8 mouse cellular contexts compared by ENCODE assay signal in genomic region chr5:52634017-52634416, GRCm38 (mm10). TPM values are rescaled to one million over a fixed set of nuclear protein-coding genes. Genes with fewer than 3 reads are reported as not detected.
DNase-seq lines count a peak whose midpoint lies in the region; ATAC-seq and TF ChIP-seq lines count a peak whose summit lies in the region.

No protein-coding gene starts in this region.

- no peaks in the 10 kb centered on the region for H3K36me3 ChIP-seq in intestine, embryonic 15.5 days
- H3K36me3 ChIP-seq in intestine, embryonic 16.5 days (ENCODE audit: control insufficient read depth, insufficient read depth, low read length): no peaks in the 10 kb centered on the region
- H3K36me3 ChIP-seq in hindbrain, embryonic 10.5 days: no peaks in the 10 kb centered on the region
- no peaks in the 10 kb centered on the region for H3K36me3 ChIP-seq in liver, embryonic 14.5 days (replicated peaks; ENCODE audit: control insufficient read depth, insufficient read depth, low read depth)
- H3K36me3 ChIP-seq in neural tube, embryonic 11.5 days (ENCODE audit: control insufficient read depth, insufficient read depth, low read length): no peaks in the 10 kb centered on the region

- peak; percentile 76 for TF ChIP-seq CTCF in embryonic fibroblast, embryonic 13.5 days (IDR thresholded peaks at IDR 0.05; ENCODE audit: borderline replicate concordance, insufficient read depth, low read length)
- peak; percentile 87 for TF ChIP-seq CTCF in liver, embryonic 14.5 days (IDR thresholded peaks at IDR 0.05; ENCODE audit: low read depth)

- no peak overlapping the region for H3K27ac ChIP-seq in intestine, embryonic 15.5 days
- H3K27ac ChIP-seq in intestine, embryonic 16.5 days (ENCODE audit: low read length): no peak overlapping the region
- no peak overlapping the region for H3K27ac ChIP-seq in embryonic fibroblast, embryonic 13.5 days (ENCODE audit: insufficient read depth, low read length)
- H3K27ac ChIP-seq in hindbrain, embryonic 10.5 days: no peak overlapping the region
- no peak overlapping the region for H3K27ac ChIP-seq in liver, embryonic 14.5 days
- no peak overlapping the region for H3K27ac ChIP-seq in neural tube, embryonic 11.5 days (ENCODE audit: low read depth, low read length)

- H3K4me1 ChIP-seq in intestine, embryonic 15.5 days (replicated peaks): no peaks in the 10 kb centered on the region; the same call in 1 of the 2 replicates
- H3K4me1 ChIP-seq in intestine, embryonic 16.5 days (ENCODE audit: control insufficient read depth, insufficient read depth, low read length): no peaks in the 10 kb centered on the region
- 0 out of 2 replicates have a peak, but pooled peaks cover 3% of the 10 kb centered on the region for H3K4me1 ChIP-seq in embryonic fibroblast, embryonic 13.5 days (ENCODE audit: control insufficient read depth, insufficient read depth, low read length)
- no peaks in the 10 kb centered on the region for H3K4me1 ChIP-seq in hindbrain, embryonic 10.5 days (replicated peaks)
- peaks cover 0 to 6% of the 10 kb centered on the region in 2 experiments; a peak in 2 of 4 replicates for H3K4me1 ChIP-seq in liver, embryonic 14.5 days (replicated peaks; ENCODE audit: control insufficient read depth in 2 of 2, insufficient read depth in 2 of 2, low read length in 1 of 2)
- H3K4me1 ChIP-seq in neural tube, embryonic 11.5 days (ENCODE audit: control insufficient read depth, insufficient read depth, low read length): no peaks in the 10 kb centered on the region

- no peak for TF ChIP-seq POLR2A in embryonic fibroblast, embryonic 13.5 days (IDR thresholded peaks at IDR 0.05; ENCODE audit: low read depth, low read length)

- no peaks in the 10 kb centered on the region for H3K27me3 ChIP-seq in intestine, embryonic 15.5 days (replicated peaks)
- no peaks in the 10 kb centered on the region for H3K27me3 ChIP-seq in intestine, embryonic 16.5 days (replicated peaks; ENCODE audit: control insufficient read depth, insufficient read depth, low read length)
- no peaks in the 10 kb centered on the region for H3K27me3 ChIP-seq in hindbrain, embryonic 10.5 days (ENCODE audit: insufficient read depth, poor library complexity, severe bottlenecking)
- no peaks in the 10 kb centered on the region for H3K27me3 ChIP-seq in liver, embryonic 14.5 days (ENCODE audit: control insufficient read depth, insufficient read depth, low read length)
- no peaks in the 10 kb centered on the region for H3K27me3 ChIP-seq in neural tube, embryonic 11.5 days (ENCODE audit: control insufficient read depth, insufficient read depth, low read length)

- H3K9me3 ChIP-seq in intestine, embryonic 15.5 days: no peaks in the 10 kb centered on the region
- no peaks in the 10 kb centered on the region for H3K9me3 ChIP-seq in intestine, embryonic 16.5 days (ENCODE audit: control insufficient read depth, low read length)
- no peaks in the 10 kb centered on the region for H3K9me3 ChIP-seq in hindbrain, embryonic 10.5 days
- no peaks in the 10 kb centered on the region for H3K9me3 ChIP-seq in liver, embryonic 14.5 days (ENCODE audit: control insufficient read depth, low read length)
- H3K9me3 ChIP-seq in neural tube, embryonic 11.5 days (ENCODE audit: control insufficient read depth, low read length): no peaks in the 10 kb centered on the region

- no peak overlapping the region for H3K4me3 ChIP-seq in intestine, embryonic 15.5 days (replicated peaks)
- no peak overlapping the region for H3K4me3 ChIP-seq in intestine, embryonic 16.5 days (ENCODE audit: low read length)
- H3K4me3 ChIP-seq in embryonic fibroblast, embryonic 13.5 days (ENCODE audit: insufficient read depth, low read length): no peak overlapping the region
- no peak overlapping the region for H3K4me3 ChIP-seq in hindbrain, embryonic 10.5 days
- no peak overlapping the region for H3K4me3 ChIP-seq in liver, embryonic 14.5 days (ENCODE audit: insufficient read depth in 1 of 2, low read depth in 2 of 2, low read length in 2 of 2)
- no peak overlapping the region for H3K4me3 ChIP-seq in neural tube, embryonic 11.5 days (ENCODE audit: low read depth, low read length)

- ATAC-seq in intestine, embryonic 15.5 days: peak; percentile 28; the same call in 1 of the 2 replicates
- ATAC-seq in intestine, embryonic 16.5 days: no peak
- ATAC-seq in liver, embryonic 14.5 days (ENCODE audit: insufficient read depth): no peak
- ATAC-seq in neural tube, embryonic 11.5 days (ENCODE audit: insufficient read depth, low FRiP score, low TSS enrichment): peak; percentile 61; the same call in 1 of the 2 replicates

- TF ChIP-seq EP300 in liver, embryonic 14.5 days (IDR thresholded peaks at IDR 0.05; ENCODE audit: low read depth): no peak

- no peak overlapping the region for H3K4me2 ChIP-seq in intestine, embryonic 15.5 days (replicated peaks)
- no peak overlapping the region for H3K4me2 ChIP-seq in intestine, embryonic 16.5 days (ENCODE audit: low read depth, low read length)
- H3K4me2 ChIP-seq in liver, embryonic 14.5 days (ENCODE audit: low read depth): no peak overlapping the region
- no peak overlapping the region for H3K4me2 ChIP-seq in neural tube, embryonic 11.5 days (ENCODE audit: low read depth)

- peak; percentile 52 for DNase-seq in NIH3T3 (ENCODE audit: low read depth)
- DNase-seq in hindbrain, embryonic 10.5 days (ENCODE audit: low spot score): peak; percentile 59
- DNase-seq in liver, embryonic 14.5 days (ENCODE audit: low read depth in 3 of 3, low spot score in 3 of 3): peak in 1 of 3 experiments; percentile 9
- DNase-seq in neural tube, embryonic 11.5 days (ENCODE audit: low spot score): peak; percentile 61
- DNase-seq in thymus, postnatal 36 days: peak; percentile 74 to 76

- H3K9ac ChIP-seq in intestine, embryonic 15.5 days: no peak overlapping the region
- H3K9ac ChIP-seq in intestine, embryonic 16.5 days (ENCODE audit: low read depth, low read length): no peak overlapping the region
- H3K9ac ChIP-seq in liver, embryonic 14.5 days (replicated peaks): no peak overlapping the region
- H3K9ac ChIP-seq in neural tube, embryonic 11.5 days (ENCODE audit: low read length): no peak overlapping the region

- WGBS in intestine, embryonic 15.5 days: 23% methylated on average over 8 of the region's 8 CpGs
- WGBS in intestine, embryonic 16.5 days: 21% methylated on average over 8 of the region's 8 CpGs
- WGBS in hindbrain, embryonic 10.5 days: 27% methylated on average over 8 of the region's 8 CpGs
- 18% methylated on average over 8 of the region's 8 CpGs for WGBS in liver, embryonic 14.5 days (ENCODE audit: insufficient replicate concordance)
- 28% methylated on average over 8 of the region's 8 CpGs for WGBS in neural tube, embryonic 11.5 days

RNA-seq across cellular contexts. Expression of gene Sepsecs, which starts 35.5 kb away (rescaled TPM):
- polyA plus RNA-seq in intestine, embryonic 15.5 days (2015; fragmentation: Nextera tagmentation; extraction: Ambion mirVana): 11.5 and 12.4 TPM in 2 replicates
- polyA plus RNA-seq in intestine, embryonic 16.5 days (2015; fragmentation: Nextera tagmentation; extraction: Ambion mirVana): 11.9 and 12.9 TPM in 2 replicates
- polyA plus RNA-seq in embryonic fibroblast, embryonic 13.5 days (2011; ENCODE audit: insufficient read length, low read depth, missing spikeins): 7.7 and 10.2 TPM in 2 replicates
- 7.4 and 9.3 TPM in 2 replicates for polyA plus RNA-seq in hindbrain, embryonic 10.5 days (2016; fragmentation: Nextera tagmentation; extraction: Ambion mirVana)
- 4.4 and 6.0 TPM in 2 replicates for polyA plus RNA-seq in liver, embryonic 14.5 days (2012; rRNA removed)
- polyA plus RNA-seq in liver, embryonic 14.5 days (2014; fragmentation: Nextera tagmentation; extraction: Ambion mirVana): 6.4 and 8.5 TPM in 2 replicates
- polyA plus RNA-seq in neural tube, embryonic 11.5 days (2014; fragmentation: Nextera tagmentation; extraction: Ambion mirVana): 8.7 and 9.0 TPM in 2 replicates

Comparison
In these comparisons a context has a peak if more than half of its experiments do, and no peak if none do; other contexts are left out.
1. ATAC-seq: peak in intestine, embryonic 15.5 days (single experiment) and neural tube, embryonic 11.5 days (single experiment); none in intestine, embryonic 16.5 days (single experiment) and liver, embryonic 14.5 days (single experiment).